15 mouse cellular contexts compared by ENCODE assay signal in genomic region chr7:6777689-6778088, GRCm38 (mm10). TPM values are rescaled to one million over a fixed set of nuclear protein-coding genes. Genes with fewer than 3 reads are reported as not detected.
DNase-seq lines count a peak whose midpoint lies in the region; ATAC-seq and TF ChIP-seq lines count a peak whose summit lies in the region.
"Had no signal": no experiment of that assay in that cellular context is flagged by ENCODE, and none has a peak within 500 bp of the region (broad histone marks: within the 10 kb centered on the region; RNA-seq: fewer than 3 reads in every experiment).

No protein-coding gene starts in this region.

- no peak overlapping the region for H3K9ac ChIP-seq in forebrain, embryonic 12.5 days
- H3K9ac ChIP-seq in kidney, postnatal 0 days (ENCODE audit: low read depth, low read length) = no peak overlapping the region
- H3K9ac ChIP-seq in embryonic facial prominence, embryonic 11.5 days (replicated peaks; ENCODE audit: low read length) = no peak overlapping the region
- H3K9ac ChIP-seq in midbrain, embryonic 13.5 days (replicated peaks) = no peak overlapping the region

- intact Hi-C loops in left cerebral cortex, postnatal 4 days (cut with DNase I) = no loop called here

- no peaks in the 10 kb centered on the region for H3K9me3 ChIP-seq in forebrain, embryonic 10.5 days
- no peaks in the 10 kb centered on the region for H3K9me3 ChIP-seq in forebrain, embryonic 12.5 days
- H3K9me3 ChIP-seq in kidney, postnatal 0 days (replicated peaks; ENCODE audit: low read length) = no peaks in the 10 kb centered on the region
- H3K9me3 ChIP-seq in embryonic facial prominence, embryonic 11.5 days (replicated peaks; ENCODE audit: control insufficient read depth, low read length) = no peaks in the 10 kb centered on the region
- H3K9me3 ChIP-seq in midbrain, embryonic 13.5 days = no peaks in the 10 kb centered on the region

- H3K4me1 ChIP-seq in forebrain, embryonic 10.5 days = peaks cover 36% of the 10 kb centered on the region
- peaks cover 10% of the 10 kb centered on the region; the same call in 1 of the 2 replicates for H3K4me1 ChIP-seq in forebrain, embryonic 12.5 days
- peaks cover 39% of the 10 kb centered on the region for H3K4me1 ChIP-seq in kidney, postnatal 0 days (replicated peaks; ENCODE audit: insufficient read depth, low read length)
- no peaks in the 10 kb centered on the region for H3K4me1 ChIP-seq in embryonic facial prominence, embryonic 11.5 days (ENCODE audit: control insufficient read depth, insufficient read depth, low read length)
- H3K4me1 ChIP-seq in midbrain, embryonic 13.5 days (replicated peaks) = peaks cover 22% of the 10 kb centered on the region

- DNase-seq in forebrain, embryonic 10.5 days (ENCODE audit: extremely low spot score, low spot score) = no peak
- DNase-seq in kidney, postnatal 0 days (ENCODE audit: low spot score) = peak; percentile 82
- DNase-seq in kidney, postnatal 36 days = no peak
- DNase-seq in embryonic facial prominence, embryonic 11.5 days (ENCODE audit: low spot score) = peak; percentile 35
- DNase-seq in left cerebral cortex, postnatal 4 days = no peak
- no peak for DNase-seq in adrenal gland, postnatal 36 days
- DNase-seq: adrenal gland, postnatal 14 days; layer of hippocampus, postnatal 36 days had no signal

- H3K36me3 ChIP-seq in forebrain, embryonic 10.5 days (replicated peaks) = no peaks in the 10 kb centered on the region
- no peaks in the 10 kb centered on the region for H3K36me3 ChIP-seq in forebrain, embryonic 12.5 days (replicated peaks)
- H3K36me3 ChIP-seq in kidney, postnatal 0 days (ENCODE audit: insufficient read depth, low read length) = no peaks in the 10 kb centered on the region
- H3K36me3 ChIP-seq in embryonic facial prominence, embryonic 11.5 days (replicated peaks; ENCODE audit: control insufficient read depth, insufficient read depth, low read depth, low read length) = no peaks in the 10 kb centered on the region
- H3K36me3 ChIP-seq in midbrain, embryonic 13.5 days = no peaks in the 10 kb centered on the region

- peaks cover 29% of the 10 kb centered on the region for H3K27me3 ChIP-seq in forebrain, embryonic 10.5 days (ENCODE audit: poor library complexity, severe bottlenecking)
- 0 out of 2 replicates have a peak, but pooled peaks cover 1% of the 10 kb centered on the region for H3K27me3 ChIP-seq in forebrain, embryonic 12.5 days
- H3K27me3 ChIP-seq in kidney, postnatal 0 days (ENCODE audit: insufficient read depth, low read length) = no peaks in the 10 kb centered on the region
- H3K27me3 ChIP-seq in embryonic facial prominence, embryonic 11.5 days (ENCODE audit: control insufficient read depth, insufficient read depth, low read length) = no peaks in the 10 kb centered on the region
- H3K27me3 ChIP-seq in midbrain, embryonic 13.5 days = no peaks in the 10 kb centered on the region

- ATAC-seq in forebrain, embryonic 12.5 days (ENCODE audit: low FRiP score) = no peak
- 0 out of 2 replicates have a peak, but pooled peaks have one; percentile 12 for ATAC-seq in kidney, postnatal 0 days (replicated peaks; ENCODE audit: low FRiP score, low read depth)
- no peak for ATAC-seq in embryonic facial prominence, embryonic 11.5 days (replicated peaks; ENCODE audit: insufficient number of reproducible peaks, low FRiP score, low TSS enrichment, low read depth)
- ATAC-seq in midbrain, embryonic 13.5 days = peak; percentile 16; the same call in 1 of the 2 replicates
- ATAC-seq: forebrain, embryonic 16.5 days had no signal

- 75% methylated on average over 4 of the region's 4 CpGs for WGBS in forebrain, embryonic 10.5 days
- WGBS in forebrain, embryonic 12.5 days = 79% methylated on average over 4 of the region's 4 CpGs
- WGBS in kidney, postnatal 0 days = 23% methylated on average over 4 of the region's 4 CpGs
- WGBS in embryonic facial prominence, embryonic 11.5 days = 43% methylated on average over 4 of the region's 4 CpGs
- 58% methylated on average over 4 of the region's 4 CpGs for WGBS in midbrain, embryonic 13.5 days

- H3K27ac ChIP-seq in forebrain, embryonic 10.5 days = peak overlapping the region; percentile 58
- H3K27ac ChIP-seq in forebrain, embryonic 12.5 days = no peak overlapping the region
- peak overlapping the region; percentile 73 for H3K27ac ChIP-seq in kidney, postnatal 0 days
- no peak overlapping the region; the same call in 1 of the 2 replicates for H3K27ac ChIP-seq in embryonic facial prominence, embryonic 11.5 days (replicated peaks; ENCODE audit: low read depth, low read length)
- H3K27ac ChIP-seq in midbrain, embryonic 13.5 days = 0 out of 2 replicates have a peak overlapping the region, but pooled peaks have one; percentile 47

- H3K4me3 ChIP-seq in forebrain, embryonic 10.5 days = no peak overlapping the region
- H3K4me3 ChIP-seq in forebrain, embryonic 12.5 days (replicated peaks) = no peak overlapping the region
- no peak overlapping the region for H3K4me3 ChIP-seq in kidney, postnatal 0 days (replicated peaks; ENCODE audit: low read depth, low read length)
- H3K4me3 ChIP-seq in embryonic facial prominence, embryonic 11.5 days (ENCODE audit: low read depth, low read length) = no peak overlapping the region
- no peak overlapping the region for H3K4me3 ChIP-seq in midbrain, embryonic 13.5 days (replicated peaks)

- no peak for TF ChIP-seq CTCF in kidney, postnatal 0 days (IDR thresholded peaks at IDR 0.05; ENCODE audit: low read depth)

- H3K4me2 ChIP-seq in forebrain, embryonic 12.5 days = no peak overlapping the region
- H3K4me2 ChIP-seq in kidney, postnatal 0 days (ENCODE audit: low read length) = no peak overlapping the region
- no peak overlapping the region for H3K4me2 ChIP-seq in embryonic facial prominence, embryonic 11.5 days (ENCODE audit: low read depth, low read length)
- no peak overlapping the region for H3K4me2 ChIP-seq in midbrain, embryonic 13.5 days (replicated peaks)

RNA-seq across cellular contexts. Expression of gene Usp29, which starts 47.3 kb away (rescaled TPM):
- polyA plus RNA-seq in forebrain, embryonic 10.5 days (2016; fragmentation: Nextera tagmentation; extraction: Ambion mirVana) = 7.4 and 7.9 TPM in 2 replicates
- 19.5 and 21.0 TPM in 2 replicates for polyA plus RNA-seq in forebrain, embryonic 12.5 days (2016; fragmentation: Nextera tagmentation; extraction: Ambion mirVana)
- polyA plus RNA-seq in kidney, postnatal 0 days (2015; fragmentation: Nextera tagmentation; extraction: Ambion mirVana) = 1.6 and 1.7 TPM in 2 replicates
- polyA plus RNA-seq in embryonic facial prominence, embryonic 11.5 days (2014; fragmentation: Nextera tagmentation; extraction: Ambion mirVana) = 13.3 and 15.2 TPM in 2 replicates
- 31.1 and 35.2 TPM in 2 replicates for polyA plus RNA-seq in midbrain, embryonic 13.5 days (2015; fragmentation: Nextera tagmentation; extraction: Ambion mirVana)
- 10 to 100 TPM; 52.9 to 67.1 TPM for total RNA-seq in left cerebral cortex, postnatal 4 days (2021)
- total RNA-seq in adrenal gland, postnatal 36 days (2021) = 1 to 10 TPM in 1 of 2 experiments, under 1 TPM in 1; 0.99 to 1.3 TPM
- total RNA-seq: megakaryocyte, adult 5-6 weeks; MEL had no signal
- polyA plus RNA-seq: spleen, adult 2 months had no signal

RNA-seq across cellular contexts. Expression of gene Peg3, which starts 47.5 kb away (rescaled TPM):
- polyA plus RNA-seq in forebrain, embryonic 10.5 days (2016; fragmentation: Nextera tagmentation; extraction: Ambion mirVana) = 89.4 and 101 TPM in 2 replicates
- 119 and 132 TPM in 2 replicates for polyA plus RNA-seq in forebrain, embryonic 12.5 days (2016; fragmentation: Nextera tagmentation; extraction: Ambion mirVana)
- 73.5 and 75.8 TPM in 2 replicates for polyA plus RNA-seq in kidney, postnatal 0 days (2015; fragmentation: Nextera tagmentation; extraction: Ambion mirVana)
- polyA plus RNA-seq in embryonic facial prominence, embryonic 11.5 days (2014; fragmentation: Nextera tagmentation; extraction: Ambion mirVana) = 200 and 207 TPM in 2 replicates
- 82.9 and 87.2 TPM in 2 replicates for polyA plus RNA-seq in midbrain, embryonic 13.5 days (2015; fragmentation: Nextera tagmentation; extraction: Ambion mirVana)
- total RNA-seq in left cerebral cortex, postnatal 4 days (2021) = 100 to 1,000 TPM in 1 of 2 experiments, 10 to 100 TPM in 1; 94.3 to 117 TPM
- total RNA-seq in adrenal gland, postnatal 36 days (2021) = 10 to 100 TPM; 37.8 to 39.2 TPM
- total RNA-seq: hematopoietic stem cell, adult 5-6 weeks; MEL had no signal

Comparison
In these comparisons a context has a peak if more than half of its experiments do, and no peak if none do; other contexts are left out.
1. DNase-seq: peak in kidney, postnatal 0 days (single experiment) and embryonic facial prominence, embryonic 11.5 days (single experiment); none in forebrain, embryonic 10.5 days (single experiment), kidney, postnatal 36 days (0 of 2), left cerebral cortex, postnatal 4 days (single experiment) and adrenal gland, postnatal 36 days (0 of 2).
2. H3K27ac ChIP-seq: peak in forebrain, embryonic 10.5 days (single experiment), kidney, postnatal 0 days (single experiment) and midbrain, embryonic 13.5 days (single experiment); none in forebrain, embryonic 12.5 days (single experiment) and embryonic facial prominence, embryonic 11.5 days (single experiment).
3. ATAC-seq: peak in kidney, postnatal 0 days (single experiment) and midbrain, embryonic 13.5 days (single experiment); none in forebrain, embryonic 12.5 days (single experiment) and embryonic facial prominence, embryonic 11.5 days (single experiment).